Mouse (Mus musculus): Measurements from ENCODE around the gene Tfcp2l1. TPM values are rescaled to one million over a fixed set of nuclear protein-coding genes. Genes with fewer than 3 reads are reported as not detected.

Gene Tfcp2l1
- polyA plus RNA-seq, 1 experiment from 2014 or later, result 1.2 TPM

DNA sequence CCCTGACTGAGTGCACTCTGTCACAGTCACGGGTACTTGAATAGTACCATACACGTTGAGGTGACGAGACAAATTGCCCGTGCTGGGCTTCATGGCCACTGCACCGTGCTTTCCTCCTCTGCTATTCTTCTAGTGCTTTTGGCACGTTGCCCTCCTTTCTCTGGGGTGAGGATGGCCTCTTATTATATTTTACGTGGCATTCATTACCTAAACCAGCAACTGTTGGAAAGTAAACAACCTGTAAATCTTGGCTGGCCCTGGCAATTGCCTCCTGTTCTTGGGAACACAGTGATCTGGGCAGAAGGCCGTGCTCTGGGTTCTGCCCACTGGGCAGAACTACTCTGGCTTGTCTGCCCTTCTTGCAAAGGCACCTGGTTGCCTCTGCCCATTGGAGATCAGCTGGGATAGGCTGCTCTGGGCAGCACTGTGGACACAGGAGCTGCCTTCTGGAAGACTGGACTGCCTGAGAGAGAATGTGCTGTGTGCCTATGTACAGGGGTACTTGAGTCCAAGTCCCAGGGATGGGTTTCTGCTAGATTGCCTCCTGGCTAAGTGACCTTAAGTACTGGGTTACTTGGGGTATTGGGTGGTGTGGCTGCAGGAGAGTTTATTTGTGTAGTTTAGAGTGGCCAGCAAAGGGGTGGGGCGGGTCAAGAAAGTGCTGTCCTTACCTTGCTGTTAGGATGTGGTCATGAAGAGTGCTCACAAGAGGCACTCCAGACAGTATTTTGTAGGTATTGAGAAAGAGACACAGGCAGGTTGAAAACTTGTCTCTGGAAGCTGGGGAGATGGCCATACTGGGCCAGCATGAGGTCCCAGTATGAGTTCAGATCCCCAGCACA, 15.6 kb downstream of the Tfcp2l1 start:
- H3K4me2 ChIP-seq (ENCODE audit: low read depth, low read length), result no peak overlapping the region
- H3K27me3 ChIP-seq (ENCODE audit: control insufficient read depth, insufficient read depth, low read depth, low read length), result no peaks in the 10 kb centered on the region
- no peaks in the 10 kb centered on the region for H3K9me3 ChIP-seq (replicated peaks; ENCODE audit: control insufficient read depth, low read length)
- 56% methylated on average over 9 of the region's 9 CpGs for WGBS (ENCODE audit: insufficient replicate concordance)
- no peak overlapping the region for H3K9ac ChIP-seq (ENCODE audit: low read depth, low read length)
- ATAC-seq (ENCODE audit: low read depth), result no peak
- no peaks in the 10 kb centered on the region for H3K36me3 ChIP-seq (ENCODE audit: control insufficient read depth, insufficient read depth)
- no peak overlapping the region for H3K4me3 ChIP-seq (ENCODE audit: low read depth, low read length)
- no peak overlapping the region for H3K27ac ChIP-seq (ENCODE audit: low read length)
- H3K4me1 ChIP-seq (ENCODE audit: control insufficient read depth, low read depth, low read length), result no peaks in the 10 kb centered on the region

DNA sequence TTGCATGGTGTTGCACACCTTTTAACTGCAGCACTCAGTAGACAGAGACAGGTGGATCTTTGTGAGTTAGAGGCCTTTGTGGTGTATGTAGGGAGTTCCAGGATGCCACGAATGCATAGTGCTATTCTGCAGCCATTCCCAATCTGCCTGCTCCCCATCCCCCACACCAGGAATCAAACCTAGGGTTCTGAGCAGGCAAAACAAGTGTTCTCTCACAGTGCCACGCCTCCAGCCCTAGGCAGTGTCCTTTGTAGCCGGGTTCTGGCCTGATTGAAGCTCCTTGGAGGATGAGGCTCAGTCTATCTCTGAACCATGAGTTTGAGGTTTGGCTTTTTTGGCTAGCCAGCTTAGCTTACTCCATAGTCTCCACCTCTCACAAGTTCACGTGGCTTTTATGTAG, 18.0 kb downstream of the Tfcp2l1 start:
- H3K9me3 ChIP-seq (replicated peaks; ENCODE audit: control insufficient read depth, low read length), result no peaks in the 10 kb centered on the region
- 39% methylated on average over 4 of the region's 4 CpGs for WGBS (ENCODE audit: insufficient replicate concordance)
- no peaks in the 10 kb centered on the region; the same call in 1 of the 2 replicates for H3K4me1 ChIP-seq (ENCODE audit: control insufficient read depth, low read depth, low read length)
- peak; percentile 45; the same call in 1 of the 2 replicates for ATAC-seq (ENCODE audit: low read depth)
- no peak overlapping the region for H3K27ac ChIP-seq (ENCODE audit: low read length)
- no peaks in the 10 kb centered on the region for H3K27me3 ChIP-seq (ENCODE audit: control insufficient read depth, insufficient read depth, low read depth, low read length)
- no peaks in the 10 kb centered on the region for H3K36me3 ChIP-seq (ENCODE audit: control insufficient read depth, insufficient read depth)
- H3K4me2 ChIP-seq (ENCODE audit: low read depth, low read length), result no peak overlapping the region
- H3K4me3 ChIP-seq (ENCODE audit: low read depth, low read length), result no peak overlapping the region
- H3K9ac ChIP-seq (ENCODE audit: low read depth, low read length), result no peak overlapping the region

DNA sequence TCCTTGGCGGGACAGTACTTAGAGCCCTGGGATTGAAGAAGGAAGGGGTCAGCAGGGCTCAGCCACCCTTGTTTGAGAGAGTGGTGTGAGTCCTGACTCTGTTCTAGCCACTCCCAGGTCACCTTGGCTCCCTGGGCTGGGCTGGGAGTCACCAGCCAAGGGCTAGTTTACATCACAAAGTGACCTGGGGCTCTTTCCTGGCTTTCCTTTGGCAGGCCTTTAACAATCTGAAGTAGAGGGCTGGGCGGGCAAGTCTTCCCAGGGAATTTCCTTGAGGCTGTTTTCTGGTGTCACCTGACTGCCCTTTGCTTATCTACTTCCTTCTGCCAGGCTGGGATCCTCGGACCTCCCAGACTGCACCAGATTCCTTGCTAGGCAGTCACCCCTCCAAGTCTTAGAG, 20.3 kb downstream of the Tfcp2l1 start:
- Histone ChIP-seq H3K9me3 (replicated peaks; ENCODE audit: control insufficient read depth, low read length) (no peaks in the 10 kb centered on the region), H3K36me3 (ENCODE audit: control insufficient read depth, insufficient read depth) (no peaks in the 10 kb centered on the region), H3K4me2 (ENCODE audit: low read depth, low read length) (no peak overlapping the region), H3K27ac (ENCODE audit: low read length) (no peak overlapping the region), H3K27me3 (ENCODE audit: control insufficient read depth, insufficient read depth, low read depth, low read length) (no peaks in the 10 kb centered on the region), H3K4me3 (ENCODE audit: low read depth, low read length) (no peak overlapping the region), H3K4me1 (ENCODE audit: control insufficient read depth, low read depth, low read length) (no peaks in the 10 kb centered on the region; the same call in 1 of the 2 replicates), H3K9ac (ENCODE audit: low read depth, low read length) (no peak overlapping the region)
- 24% methylated on average over 3 of the region's 3 CpGs for WGBS (ENCODE audit: insufficient replicate concordance)
- ATAC-seq (ENCODE audit: low read depth), result no peak

DNA sequence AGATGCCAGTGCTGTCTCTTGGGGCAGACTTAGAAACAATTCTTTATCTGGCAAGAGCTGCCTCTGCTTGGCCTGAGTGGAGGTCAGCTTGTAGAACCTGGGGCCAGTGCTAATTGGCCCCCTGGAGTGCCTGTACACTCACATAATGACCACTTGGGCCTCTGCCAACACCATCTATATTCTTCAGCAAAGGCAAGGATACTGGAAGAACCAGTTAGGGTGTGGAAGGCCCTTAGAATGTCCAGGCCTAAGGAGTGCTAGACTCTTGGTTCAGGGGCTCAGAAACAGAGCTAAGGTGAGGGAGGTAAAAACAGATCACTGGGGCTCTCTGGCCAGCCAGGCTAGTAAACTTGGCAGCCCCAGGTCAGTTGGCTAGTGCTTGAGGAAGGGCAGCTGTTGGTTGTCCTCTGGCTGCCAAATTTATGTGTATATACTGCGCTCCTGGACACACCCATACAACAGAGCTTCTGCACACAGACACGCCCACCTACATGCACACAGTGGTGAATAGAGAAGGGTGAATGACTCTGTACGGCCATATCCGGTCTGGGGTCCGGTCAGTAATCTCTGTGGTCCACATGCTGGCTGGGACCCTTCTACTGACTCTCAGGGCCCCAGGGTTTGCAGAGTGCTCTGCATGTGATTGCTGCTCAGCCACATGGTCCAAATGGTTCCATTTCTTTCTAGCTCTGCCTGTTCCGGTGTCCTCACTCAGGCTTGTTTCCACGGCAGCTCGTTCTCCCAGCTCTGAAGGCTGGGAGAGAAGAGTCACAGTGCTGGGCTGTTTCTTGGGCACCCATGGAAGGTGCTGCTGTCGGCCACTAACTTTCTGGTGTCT, 22.4 kb downstream of the Tfcp2l1 start:
- no peaks in the 10 kb centered on the region; the same call in 1 of the 2 replicates for H3K4me1 ChIP-seq (ENCODE audit: control insufficient read depth, low read depth, low read length)
- no peak overlapping the region for H3K4me3 ChIP-seq (ENCODE audit: low read depth, low read length)
- H3K27me3 ChIP-seq (ENCODE audit: control insufficient read depth, insufficient read depth, low read depth, low read length), result no peaks in the 10 kb centered on the region
- ATAC-seq (ENCODE audit: low read depth), result no peak
- no peak overlapping the region for H3K27ac ChIP-seq (ENCODE audit: low read length)
- no peak overlapping the region for H3K4me2 ChIP-seq (ENCODE audit: low read depth, low read length)
- WGBS (ENCODE audit: insufficient replicate concordance), result 61% methylated on average over 9 of the region's 9 CpGs
- H3K9me3 ChIP-seq (replicated peaks; ENCODE audit: control insufficient read depth, low read length), result no peaks in the 10 kb centered on the region
- no peak overlapping the region for H3K9ac ChIP-seq (ENCODE audit: low read depth, low read length)
- no peaks in the 10 kb centered on the region for H3K36me3 ChIP-seq (ENCODE audit: control insufficient read depth, insufficient read depth)

DNA sequence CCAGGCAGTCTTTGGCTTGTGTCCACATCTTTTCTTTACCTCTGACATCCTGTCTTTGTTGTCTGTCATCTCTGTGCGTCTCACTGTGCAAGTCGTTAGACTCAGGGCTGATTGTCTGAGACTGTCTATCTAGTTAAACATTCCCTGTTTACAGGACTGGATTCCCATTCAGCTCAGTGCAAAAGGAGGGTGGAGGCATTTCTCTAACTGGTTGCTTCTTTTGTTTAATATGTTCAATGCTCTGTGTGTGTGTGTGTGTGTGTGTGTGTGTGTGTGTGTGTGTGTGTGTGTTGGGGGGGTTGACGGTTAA, 23.0 kb downstream of the Tfcp2l1 start:
- ATAC-seq (ENCODE audit: low read depth), result no peak
- no peaks in the 10 kb centered on the region for H3K9me3 ChIP-seq (replicated peaks; ENCODE audit: control insufficient read depth, low read length)
- no peaks in the 10 kb centered on the region; the same call in 1 of the 2 replicates for H3K4me1 ChIP-seq (ENCODE audit: control insufficient read depth, low read depth, low read length)
- no peaks in the 10 kb centered on the region for H3K27me3 ChIP-seq (ENCODE audit: control insufficient read depth, insufficient read depth, low read depth, low read length)
- 47% methylated on average over 3 of the region's 3 CpGs for WGBS (ENCODE audit: insufficient replicate concordance)
- no peak overlapping the region for H3K4me3 ChIP-seq (ENCODE audit: low read depth, low read length)
- H3K36me3 ChIP-seq (ENCODE audit: control insufficient read depth, insufficient read depth), result no peaks in the 10 kb centered on the region
- no peak overlapping the region for H3K27ac ChIP-seq (ENCODE audit: low read length)
- H3K4me2 ChIP-seq (ENCODE audit: low read depth, low read length), result no peak overlapping the region
- no peak overlapping the region for H3K9ac ChIP-seq (ENCODE audit: low read depth, low read length)

DNA sequence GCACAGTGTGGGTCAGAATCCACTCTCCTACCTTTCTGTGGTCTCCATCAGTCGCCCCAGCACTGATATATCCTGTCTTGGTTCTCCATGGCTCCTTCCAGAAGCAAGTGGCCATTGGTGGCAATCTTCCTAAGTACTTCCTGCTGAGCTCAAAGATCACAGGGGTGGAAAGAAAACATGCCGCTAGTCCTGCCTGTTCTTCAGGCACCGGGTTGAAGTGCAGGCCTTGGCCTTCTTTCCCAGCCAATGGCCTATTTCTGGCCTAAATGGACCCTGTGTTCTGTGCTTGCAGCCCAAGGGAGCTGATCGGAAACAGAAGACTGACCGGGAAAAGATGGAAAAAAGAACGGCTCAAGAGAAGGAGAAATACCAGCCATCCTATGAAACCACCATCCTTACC, 31.0 kb downstream of the Tfcp2l1 start:
- no peak for ATAC-seq (ENCODE audit: low read depth)
- no peak overlapping the region for H3K4me2 ChIP-seq (ENCODE audit: low read depth, low read length)
- no peaks in the 10 kb centered on the region for H3K9me3 ChIP-seq (replicated peaks; ENCODE audit: control insufficient read depth, low read length)
- H3K36me3 ChIP-seq (ENCODE audit: control insufficient read depth, insufficient read depth), result no peaks in the 10 kb centered on the region
- no peaks in the 10 kb centered on the region for H3K4me1 ChIP-seq (ENCODE audit: control insufficient read depth, low read depth, low read length)
- no peak overlapping the region for H3K9ac ChIP-seq (ENCODE audit: low read depth, low read length)
- no peak overlapping the region for H3K4me3 ChIP-seq (ENCODE audit: low read depth, low read length)
- WGBS (ENCODE audit: insufficient replicate concordance), result 63% methylated on average over 6 of the region's 6 CpGs
- no peaks in the 10 kb centered on the region for H3K27me3 ChIP-seq (ENCODE audit: control insufficient read depth, insufficient read depth, low read depth, low read length)
- H3K27ac ChIP-seq (ENCODE audit: low read length), result no peak overlapping the region

DNA sequence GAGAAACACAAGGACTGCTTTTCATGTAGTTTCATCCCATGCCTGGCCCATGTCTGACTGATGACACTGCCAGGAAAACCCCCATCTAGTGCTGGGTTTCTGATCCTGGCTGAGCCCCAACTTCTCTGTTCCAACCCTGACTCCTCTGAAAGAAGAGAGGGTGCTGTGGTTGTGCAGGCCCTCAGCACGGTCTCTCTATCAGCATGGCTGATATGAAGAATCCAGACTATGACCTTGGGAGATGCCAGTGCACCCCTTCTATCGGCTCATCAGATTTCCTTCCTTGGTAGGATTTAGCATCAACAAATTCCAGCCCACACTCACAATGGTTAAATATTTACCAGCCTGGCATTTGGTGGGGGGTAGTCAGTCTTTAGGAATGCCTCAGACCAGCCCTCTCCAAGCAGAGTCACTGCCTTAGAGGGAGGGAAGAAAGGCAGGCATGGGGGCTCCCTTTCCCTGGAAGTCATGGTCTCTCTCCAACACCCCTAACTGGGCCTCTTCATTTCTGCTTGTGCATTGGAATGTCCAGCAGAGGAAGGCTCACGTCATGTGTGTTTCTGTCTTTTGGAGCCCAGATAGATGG, 33.2 kb downstream of the Tfcp2l1 start:
- WGBS (ENCODE audit: insufficient replicate concordance), result 52% methylated on average over 3 of the region's 3 CpGs
- H3K27me3 ChIP-seq (ENCODE audit: control insufficient read depth, insufficient read depth, low read depth, low read length), result no peaks in the 10 kb centered on the region
- H3K9me3 ChIP-seq (replicated peaks; ENCODE audit: control insufficient read depth, low read length), result no peaks in the 10 kb centered on the region
- H3K4me1 ChIP-seq (ENCODE audit: control insufficient read depth, low read depth, low read length), result no peaks in the 10 kb centered on the region
- no peaks in the 10 kb centered on the region for H3K36me3 ChIP-seq (ENCODE audit: control insufficient read depth, insufficient read depth)
- H3K9ac ChIP-seq (ENCODE audit: low read depth, low read length), result no peak overlapping the region
- no peak overlapping the region for H3K27ac ChIP-seq (ENCODE audit: low read length)
- H3K4me2 ChIP-seq (ENCODE audit: low read depth, low read length), result no peak overlapping the region
- no peak overlapping the region for H3K4me3 ChIP-seq (ENCODE audit: low read depth, low read length)
- no peak for ATAC-seq (ENCODE audit: low read depth)

DNA sequence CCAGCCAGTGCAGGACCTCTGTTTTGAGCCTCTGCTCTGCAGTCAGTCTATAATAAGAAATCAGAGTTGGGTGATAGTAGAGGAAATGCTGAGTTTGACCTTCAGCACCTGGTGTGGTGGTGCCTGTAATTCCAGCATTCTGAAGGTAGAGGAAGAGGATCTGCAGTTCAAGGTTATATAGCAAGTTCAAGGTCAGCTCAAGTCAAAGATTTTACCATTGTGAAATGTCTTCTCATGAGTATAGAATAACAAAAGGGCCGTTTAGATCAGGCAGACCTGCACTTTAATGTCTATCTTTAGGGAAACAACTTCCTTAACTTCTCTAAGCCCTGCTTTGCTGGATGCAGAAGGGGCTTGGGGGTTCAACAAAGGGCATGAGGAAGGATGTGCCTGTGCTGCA, 35.3 kb downstream of the Tfcp2l1 start:
- ATAC-seq (ENCODE audit: low read depth), result no peak
- Histone ChIP-seq H3K27ac (ENCODE audit: low read length) (no peak overlapping the region), H3K9ac (ENCODE audit: low read depth, low read length) (no peak overlapping the region), H3K4me1 (ENCODE audit: control insufficient read depth, low read depth, low read length) (no peaks in the 10 kb centered on the region), H3K36me3 (ENCODE audit: control insufficient read depth, insufficient read depth) (no peaks in the 10 kb centered on the region), H3K27me3 (ENCODE audit: control insufficient read depth, insufficient read depth, low read depth, low read length) (no peaks in the 10 kb centered on the region), H3K9me3 (replicated peaks; ENCODE audit: control insufficient read depth, low read length) (no peaks in the 10 kb centered on the region), H3K4me2 (ENCODE audit: low read depth, low read length) (no peak overlapping the region), H3K4me3 (ENCODE audit: low read depth, low read length) (no peak overlapping the region)
- 43% methylated on average over 1 of the region's 1 CpGs for WGBS (ENCODE audit: insufficient replicate concordance)

DNA sequence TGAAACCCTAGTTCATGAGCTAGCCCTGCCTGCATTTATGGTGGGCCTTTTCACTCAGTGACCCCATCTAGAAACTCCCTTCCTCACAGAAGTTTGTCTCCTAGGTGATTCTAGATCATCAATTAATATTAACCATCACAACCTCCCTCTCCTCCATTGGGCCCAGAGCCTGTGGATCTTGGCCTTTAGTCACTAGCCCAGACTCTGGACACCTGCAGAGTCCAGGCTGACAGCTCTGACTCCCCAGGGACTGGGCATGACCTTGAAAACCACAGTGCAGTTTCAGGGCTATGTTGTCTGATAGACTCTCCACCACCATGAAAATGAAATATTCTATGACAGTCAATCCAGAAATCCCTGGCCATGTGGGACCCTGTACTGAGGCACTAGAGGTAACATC, 39.8 kb downstream of the Tfcp2l1 start:
- no peak for ATAC-seq (ENCODE audit: low read depth)
- H3K4me2 ChIP-seq (ENCODE audit: low read depth, low read length), result no peak overlapping the region
- no peaks in the 10 kb centered on the region for H3K27me3 ChIP-seq (ENCODE audit: control insufficient read depth, insufficient read depth, low read depth, low read length)
- H3K4me1 ChIP-seq (ENCODE audit: control insufficient read depth, low read depth, low read length), result no peaks in the 10 kb centered on the region
- H3K27ac ChIP-seq (ENCODE audit: low read length), result no peak overlapping the region
- no peaks in the 10 kb centered on the region for H3K36me3 ChIP-seq (ENCODE audit: control insufficient read depth, insufficient read depth)
- H3K9me3 ChIP-seq (replicated peaks; ENCODE audit: control insufficient read depth, low read length), result no peaks in the 10 kb centered on the region
- no peak overlapping the region for H3K4me3 ChIP-seq (ENCODE audit: low read depth, low read length)
- no peak overlapping the region for H3K9ac ChIP-seq (ENCODE audit: low read depth, low read length)

Measured in liver, embryonic 16.5 days (tissue).